Mouse (Mus musculus): ENCODE results near the gene Emg1.

DNA sequence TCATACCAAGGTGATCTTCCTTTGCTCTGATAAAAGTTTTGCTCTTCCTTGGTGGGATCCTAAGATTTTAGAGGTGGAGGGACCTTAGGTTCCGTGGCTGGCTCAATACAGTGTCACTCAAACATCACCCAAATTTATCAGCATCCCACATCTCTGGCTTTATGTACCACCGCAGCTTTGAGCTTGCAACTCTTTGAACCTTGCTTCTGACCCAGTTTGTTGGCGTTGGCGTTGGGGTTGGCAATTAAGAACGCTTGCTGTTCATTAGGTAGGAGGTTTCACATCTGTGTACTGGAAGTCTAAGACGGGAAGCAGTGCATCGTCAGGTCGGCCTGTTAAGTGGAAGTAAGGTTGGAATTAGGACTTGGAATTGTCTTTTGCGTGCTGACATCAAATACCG, 47.0 kb downstream of the Emg1 start:
- TF ChIP-seq CTCF (IDR thresholded peaks at IDR 0.05; ENCODE audit: low read depth) (no peak), EP300 (optimal IDR thresholded peaks at IDR 0.05) (no peak)
